Mouse (Mus musculus) cerebellum, adult 2 months (tissue): ENCODE measurements at regions not wholly inside any gene's neighbourhood (a gene's known extent, or its start where the extent isn't known, plus 50 kb on each side); places are given as distances from the start of the nearest gene placed in this dataset.

Source experiments
- CTCF ChIP-seq: fragments of 200-500 bp; IDR thresholded peaks from 2 replicates; pipeline ENCODE4 v1.5.1; 2011; ENCODE audit warnings: low read depth, mild to moderate bottlenecking, control low read depth, low read length, moderate library complexity, borderline replicate concordance; ENCODE audit not compliant: insufficient read depth
- POLR2A ChIP-seq: fragments of 200-500 bp; IDR thresholded peaks from 2 replicates; pipeline ENCODE4 v1.6.1; 2011; ENCODE audit warnings: low read length, control low read depth, borderline replicate concordance; ENCODE audit not compliant: insufficient read depth

DNA sequence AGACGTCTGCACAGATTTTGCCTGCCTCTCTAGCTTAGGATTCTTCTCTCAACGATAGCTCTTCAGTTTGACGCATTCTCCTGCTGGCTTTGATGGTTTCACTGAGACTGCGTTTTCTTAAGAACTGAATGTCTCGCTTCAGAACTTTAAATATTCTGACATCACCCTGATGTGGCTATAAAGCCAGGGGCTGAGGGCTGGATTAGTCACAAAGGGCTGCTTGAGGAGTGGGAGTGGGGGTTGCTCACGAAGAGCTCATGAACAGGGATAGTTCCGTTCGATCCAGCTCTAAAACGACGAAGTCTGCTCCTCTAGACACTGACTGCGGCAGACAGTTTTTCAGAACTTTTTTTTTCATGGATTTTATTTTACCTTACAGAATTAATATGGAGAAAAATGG is 240.7 kb upstream of the Nr5a2 start:
- TF ChIP-seq POLR2A (no peak), CTCF (no peak)
